Mouse (Mus musculus) G1E (cell line): ENCODE data around the gene Pappa2.

Experiments
- CTCF ChIP-seq: IDR thresholded peaks from 2 replicates; pipeline ENCODE4 v1.5.1; 2012; ENCODE audit warnings: low read depth, low read length, inconsistent platforms, mixed read lengths
- GATA1 ChIP-seq: IDR thresholded peaks from 2 replicates; pipeline ENCODE4 v1.6.1; 2012; ENCODE audit warnings: borderline replicate concordance, low read length, inconsistent platforms, mixed read lengths

DNA sequence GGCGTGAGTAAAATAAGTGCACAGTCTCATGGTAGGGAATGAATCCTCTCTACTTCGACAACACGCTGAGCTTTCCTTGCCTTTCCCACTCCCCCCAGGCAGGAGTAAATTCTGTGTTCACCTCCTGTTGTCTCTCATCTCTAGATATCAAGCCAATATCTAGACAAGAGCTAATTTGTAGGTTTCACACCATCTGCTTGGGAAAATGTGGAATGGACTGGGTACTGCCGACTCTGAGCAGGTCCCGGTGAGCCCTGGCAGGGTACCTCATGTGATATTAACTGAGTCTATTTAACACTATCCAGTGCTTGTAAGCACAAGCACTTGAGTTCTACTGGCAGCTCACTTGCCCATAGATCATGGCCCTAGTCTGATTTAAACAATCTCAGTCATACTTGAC is 64.7 kb downstream of the Pappa2 start:
- TF ChIP-seq CTCF (no peak), GATA1 (no peak)
